ENCODE assay signal across 11 mouse cellular contexts in the genomic region with DNA sequence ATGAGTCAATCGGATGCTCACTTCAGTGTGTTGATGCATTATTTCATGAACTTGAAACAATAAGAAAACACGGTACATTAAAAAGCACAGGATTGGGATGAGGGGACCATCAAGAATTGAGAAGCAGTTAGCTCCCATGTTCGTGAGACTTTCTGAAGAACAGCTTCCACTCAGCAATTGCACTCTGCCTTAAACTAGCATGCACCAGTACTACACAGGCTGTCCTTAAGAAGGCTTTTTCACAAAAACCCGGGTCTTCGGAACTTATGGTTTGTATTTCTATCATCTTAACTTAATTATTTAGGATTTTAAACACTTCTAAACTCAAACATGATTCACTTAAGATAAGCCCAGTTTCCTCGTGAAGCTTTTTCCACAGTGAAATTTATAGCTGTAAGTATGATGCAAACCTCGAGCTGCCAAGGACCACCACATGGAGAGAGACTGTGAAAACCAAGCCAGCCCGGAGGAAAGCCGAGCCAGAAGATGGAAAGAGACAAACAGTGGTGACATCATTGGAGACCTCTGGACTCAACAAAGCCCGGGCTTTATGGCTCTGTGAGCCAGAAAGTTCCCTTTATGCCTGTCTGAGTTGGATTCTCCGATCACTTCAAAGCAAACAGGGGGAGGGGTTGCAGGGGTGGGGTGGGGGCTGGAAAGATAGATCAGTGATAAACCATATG.
DNase-seq lines count a peak whose midpoint lies in the region; ATAC-seq and TF ChIP-seq lines count a peak whose summit lies in the region.
"Had no signal": no experiment of that assay in that cellular context is flagged by ENCODE, and none has a peak within 500 bp of the region (broad histone marks: within the 10 kb centered on the region; RNA-seq: fewer than 3 reads in every experiment).

No protein-coding gene starts in this region.

- H3K36me3 ChIP-seq in kidney, embryonic 15.5 days = no peaks in the 10 kb centered on the region
- H3K36me3 ChIP-seq: embryonic facial prominence, embryonic 12.5 days; heart, embryonic 12.5 days had no signal

- ATAC-seq in kidney, embryonic 15.5 days (replicated peaks; ENCODE audit: low FRiP score) = peak; percentile 81
- no peak for ATAC-seq in megakaryocyte, adult 5-6 weeks (ENCODE audit: poor library complexity, severe bottlenecking)

- intact Hi-C loops in left cerebral cortex, adult 2 months (cut with DNase I) = no loop called here

- peaks cover 9% of the 10 kb centered on the region for H3K4me1 ChIP-seq in kidney, embryonic 15.5 days
- H3K4me1 ChIP-seq: embryonic facial prominence, embryonic 12.5 days had no signal

- peak; percentile 34 for DNase-seq in embryo, embryonic 10 days (ENCODE audit: low spot score)
- DNase-seq in embryo, embryonic 9.5 days (ENCODE audit: extremely low spot score) = no peak
- DNase-seq in kidney, adult 9 months = no peak
- DNase-seq in urinary bladder, postnatal 4 days (ENCODE audit: low spot score in 2 of 2) = peak; percentile 38 to 63
- no peak for DNase-seq in urinary bladder, adult 18-20 months (ENCODE audit: low spot score in 2 of 2)
- no peak for DNase-seq in left cerebral cortex, adult 2 months (ENCODE audit: extremely low spot score in 1 of 2, low spot score in 2 of 2)
- DNase-seq: B cell, adult 2 months had no signal

- H3K27ac ChIP-seq in kidney, embryonic 15.5 days = no peak overlapping the region
- no peak overlapping the region for H3K27ac ChIP-seq in left cerebral cortex, adult 2 months
- H3K27ac ChIP-seq: embryonic facial prominence, embryonic 12.5 days had no signal

- no peak overlapping the region for H3K4me2 ChIP-seq in kidney, embryonic 15.5 days
- H3K4me2 ChIP-seq: embryonic facial prominence, embryonic 12.5 days; heart, embryonic 12.5 days had no signal

- H3K9ac ChIP-seq in kidney, embryonic 15.5 days = no peak overlapping the region
- H3K9ac ChIP-seq: embryonic facial prominence, embryonic 12.5 days; heart, embryonic 12.5 days had no signal

- no peaks in the 10 kb centered on the region for H3K9me3 ChIP-seq in kidney, embryonic 15.5 days (replicated peaks)
- H3K9me3 ChIP-seq: embryonic facial prominence, embryonic 12.5 days; heart, embryonic 12.5 days had no signal

- no peak overlapping the region for H3K4me3 ChIP-seq in kidney, embryonic 15.5 days (replicated peaks)
- no peak overlapping the region for H3K4me3 ChIP-seq in left cerebral cortex, adult 2 months
- H3K4me3 ChIP-seq: embryonic facial prominence, embryonic 12.5 days; heart, embryonic 12.5 days had no signal

- H3K27me3 ChIP-seq in kidney, embryonic 15.5 days = no peaks in the 10 kb centered on the region
- H3K27me3 ChIP-seq: embryonic facial prominence, embryonic 12.5 days; heart, embryonic 12.5 days had no signal

- TF ChIP-seq CTCF in left cerebral cortex, adult 2 months (IDR thresholded peaks at IDR 0.05) = no peak

- 40% methylated on average over 11 of the region's 11 CpGs for WGBS in kidney, embryonic 15.5 days

Comparison
In these comparisons a context has a peak if more than half of its experiments do, and no peak if none do; other contexts are left out.
1. DNase-seq: peak in embryo, embryonic 10 days (single experiment) and urinary bladder, postnatal 4 days (2 of 2); none in embryo, embryonic 9.5 days (single experiment), kidney, adult 9 months (single experiment), urinary bladder, adult 18-20 months (0 of 2) and left cerebral cortex, adult 2 months (0 of 2).